In genomic region chr11:106486042-106486865, GRCm38 (mm10) we compare ENCODE assay signal across 8 mouse cellular contexts. TPM values are rescaled to one million over a fixed set of nuclear protein-coding genes. Genes with fewer than 3 reads are reported as not detected.
DNase-seq lines count a peak whose midpoint lies in the region; ATAC-seq and TF ChIP-seq lines count a peak whose summit lies in the region.

No protein-coding gene starts in this region.

- intact Hi-C loops in left cerebral cortex, postnatal 36 days (cut with DNase I) = no loop called here

- peaks cover 33% of the 10 kb centered on the region for H3K4me1 ChIP-seq in kidney, embryonic 15.5 days
- no peaks in the 10 kb centered on the region; the same call in 1 of the 2 replicates for H3K4me1 ChIP-seq in cortical plate, adult 2 months (ENCODE audit: control insufficient read depth, insufficient read depth, low read length)
- H3K4me1 ChIP-seq in hindbrain, postnatal 0 days (ENCODE audit: insufficient read depth, low read length) = peaks cover 4% of the 10 kb centered on the region; the same call in 1 of the 2 replicates
- no peaks in the 10 kb centered on the region; the same call in 1 of the 2 replicates for H3K4me1 ChIP-seq in midbrain, postnatal 0 days (ENCODE audit: insufficient read depth, low read length)

- WGBS in kidney, embryonic 15.5 days = 31% methylated on average over 16 of the region's 16 CpGs
- WGBS in hindbrain, postnatal 0 days = 50% methylated on average over 16 of the region's 16 CpGs
- WGBS in midbrain, postnatal 0 days = 56% methylated on average over 16 of the region's 16 CpGs

- ATAC-seq in kidney, embryonic 15.5 days (replicated peaks; ENCODE audit: low FRiP score) = no peak
- no peak for ATAC-seq in hindbrain, postnatal 0 days
- no peak for ATAC-seq in midbrain, postnatal 0 days (ENCODE audit: low FRiP score)

- TF ChIP-seq POLR2A in cortical plate, adult 2 months (IDR thresholded peaks at IDR 0.05; ENCODE audit: extremely low read depth, insufficient read depth, low read length) = no peak

- TF ChIP-seq CTCF in cortical plate, adult 2 months (IDR thresholded peaks at IDR 0.05; ENCODE audit: extremely low read depth, insufficient read depth, low read length) = no peak
- no peak for TF ChIP-seq CTCF in hindbrain, postnatal 0 days (IDR thresholded peaks at IDR 0.05; ENCODE audit: low read depth)
- TF ChIP-seq CTCF in midbrain, postnatal 0 days (IDR thresholded peaks at IDR 0.05) = no peak

- H3K4me2 ChIP-seq in kidney, embryonic 15.5 days = peak overlapping the region; percentile 84
- H3K4me2 ChIP-seq in hindbrain, postnatal 0 days (ENCODE audit: low read depth, low read length) = peak overlapping the region; percentile 89
- peak overlapping the region; percentile 87 for H3K4me2 ChIP-seq in midbrain, postnatal 0 days (ENCODE audit: low read depth, low read length, poor library complexity, severe bottlenecking)

- H3K27ac ChIP-seq in kidney, embryonic 15.5 days = no peak overlapping the region
- H3K27ac ChIP-seq in cortical plate, adult 2 months (ENCODE audit: insufficient read depth, low read length) = no peak overlapping the region
- H3K27ac ChIP-seq in hindbrain, postnatal 0 days = no peak overlapping the region
- H3K27ac ChIP-seq in midbrain, postnatal 0 days (ENCODE audit: low read depth, low read length) = no peak overlapping the region

- peak overlapping the region; percentile 98 for H3K4me3 ChIP-seq in kidney, embryonic 15.5 days (replicated peaks)
- H3K4me3 ChIP-seq in cortical plate, adult 2 months (ENCODE audit: insufficient read depth, low read length) = peak overlapping the region; percentile 47; the same call in 1 of the 2 replicates
- peak overlapping the region; percentile 94 for H3K4me3 ChIP-seq in hindbrain, postnatal 0 days (ENCODE audit: low read length)
- H3K4me3 ChIP-seq in midbrain, postnatal 0 days (ENCODE audit: low read depth, low read length) = peak overlapping the region; percentile 97

- peak overlapping the region; percentile 91; the same call in 1 of the 2 replicates for H3K9ac ChIP-seq in kidney, embryonic 15.5 days
- H3K9ac ChIP-seq in hindbrain, postnatal 0 days (replicated peaks; ENCODE audit: low read length) = peak overlapping the region; percentile 85; the same call in 1 of the 2 replicates
- H3K9ac ChIP-seq in midbrain, postnatal 0 days (replicated peaks; ENCODE audit: low read length, poor library complexity, severe bottlenecking) = peak overlapping the region; percentile 81; the same call in 1 of the 2 replicates

- H3K9me3 ChIP-seq in kidney, embryonic 15.5 days (replicated peaks) = no peaks in the 10 kb centered on the region
- H3K9me3 ChIP-seq in hindbrain, postnatal 0 days (ENCODE audit: low read length) = no peaks in the 10 kb centered on the region
- H3K9me3 ChIP-seq in midbrain, postnatal 0 days (ENCODE audit: low read length) = no peaks in the 10 kb centered on the region

- no peaks in the 10 kb centered on the region for H3K27me3 ChIP-seq in kidney, embryonic 15.5 days
- H3K27me3 ChIP-seq in hindbrain, postnatal 0 days (ENCODE audit: insufficient read depth, low read length) = no peaks in the 10 kb centered on the region
- no peaks in the 10 kb centered on the region for H3K27me3 ChIP-seq in midbrain, postnatal 0 days (ENCODE audit: insufficient read depth, low read length)

- no peak for DNase-seq in kidney, adult 9 months
- no peak for DNase-seq in hindbrain, postnatal 0 days (ENCODE audit: low spot score)
- DNase-seq in midbrain, postnatal 0 days (ENCODE audit: low spot score) = no peak
- no peak for DNase-seq in cerebellum, postnatal 14 days
- DNase-seq in left cerebral cortex, postnatal 36 days (ENCODE audit: low spot score in 2 of 2) = no peak
- no peak for DNase-seq in urinary bladder, postnatal 10 days (ENCODE audit: low spot score)

- H3K36me3 ChIP-seq in kidney, embryonic 15.5 days = no peaks in the 10 kb centered on the region
- H3K36me3 ChIP-seq in hindbrain, postnatal 0 days (ENCODE audit: insufficient read depth, low read length) = no peaks in the 10 kb centered on the region
- no peaks in the 10 kb centered on the region for H3K36me3 ChIP-seq in midbrain, postnatal 0 days (ENCODE audit: insufficient read depth, low read length)

RNA-seq across cellular contexts. Expression of gene Ern1, which starts 1.4 kb away (rescaled TPM):
- polyA plus RNA-seq in kidney, embryonic 15.5 days (2015; fragmentation: Nextera tagmentation; extraction: Ambion mirVana) = 6.6 and 7.0 TPM in 2 replicates
- polyA plus RNA-seq in cortical plate, adult 2 months (2012; rRNA removed) = 6.2 and 6.5 TPM in 2 replicates
- 8.0 and 11.6 TPM in 2 replicates for total RNA-seq in hindbrain, postnatal 0 days (2014; rRNA removed)
- polyA plus RNA-seq in hindbrain, postnatal 0 days (2015; fragmentation: Nextera tagmentation; extraction: Ambion mirVana) = 3.0 and 3.4 TPM in 2 replicates
- total RNA-seq in midbrain, postnatal 0 days (2014; rRNA removed) = 10.1 and 10.3 TPM in 2 replicates
- polyA plus RNA-seq in midbrain, postnatal 0 days (2015; fragmentation: Nextera tagmentation; extraction: Ambion mirVana) = 2.2 and 3.7 TPM in 2 replicates
- total RNA-seq in left cerebral cortex, postnatal 36 days (2021) = 1 to 10 TPM; 9.8 to 9.9 TPM

Comparison
In these comparisons a context has a peak if more than half of its experiments do, and no peak if none do; other contexts are left out.
1. H3K4me3 ChIP-seq: peak in every context shown above with its lines; median percentile 98 in kidney, embryonic 15.5 days; 97 in midbrain, postnatal 0 days; 94 in hindbrain, postnatal 0 days; 47 in cortical plate, adult 2 months.